Mouse (Mus musculus) kidney, postnatal 14 days (tissue): ENCODE measurements around the gene Isoc2a.
"Not testable (repeated sequence)": the region's sequence is repeated elsewhere in the genome, so short reads cannot be mapped to it uniquely, and the experiment has no call there.

Experiments used
- DNase-seq: peaks from one replicate; pipeline ENCODE4 v3.0.0; 2022; ENCODE audit warnings: mixed read lengths

Isoc2a gene

GRCm38 (mm10) chr7:4876753-4877221, at the start of gene Isoc2a:
Gene Isoc2a, plus strand, starts transcription at chr7:4877153.
- peak; percentile 94 for DNase-seq

GRCm38 (mm10) chr7:4830476-4830875, 46.5 kb upstream of the Isoc2a start:
- no peak for DNase-seq

- DNase-seq: peak; percentile 38
Observed at GRCm38 (mm10) chr7:4835631-4836327, 41.2 kb upstream of the Isoc2a start.

- peak; percentile 85 for DNase-seq
Observed at GRCm38 (mm10) chr7:4836351-4836792, 40.6 kb upstream of the Isoc2a start.

GRCm38 (mm10) chr7:4837639-4838038, 39.3 kb upstream of the Isoc2a start:
- no peak for DNase-seq

GRCm38 (mm10) chr7:4842077-4842476, 34.9 kb upstream of the Isoc2a start:
- no peak for DNase-seq

GRCm38 (mm10) chr7:4842634-4843131, 34.3 kb upstream of the Isoc2a start:
- DNase-seq: peak; percentile 22

- DNase-seq: no peak
Observed at GRCm38 (mm10) chr7:4843604-4844244, 33.2 kb upstream of the Isoc2a start.

GRCm38 (mm10) chr7:4844245-4844916, 32.6 kb upstream of the Isoc2a start, which contains the start of gene Shisa7:
Gene Shisa7, minus strand, starts transcription at chr7:4844696.
- DNase-seq: no peak

GRCm38 (mm10) chr7:4844917-4845309, 32.0 kb upstream of the Isoc2a start:
- DNase-seq: peak; percentile 84

- no peak for DNase-seq
Observed at GRCm38 (mm10) chr7:4849372-4849771, 27.6 kb upstream of the Isoc2a start.

- DNase-seq: no peak
Observed at GRCm38 (mm10) chr7:4850621-4851314, 26.2 kb upstream of the Isoc2a start.

GRCm38 (mm10) chr7:4851315-4851688, 25.7 kb upstream of the Isoc2a start:
- no peak for DNase-seq

GRCm38 (mm10) chr7:4853613-4854012, 23.3 kb upstream of the Isoc2a start:
- DNase-seq: no peak

- no peak for DNase-seq
Observed at GRCm38 (mm10) chr7:4856508-4856907, 20.4 kb upstream of the Isoc2a start.

- DNase-seq: no peak
Observed at GRCm38 (mm10) chr7:4857321-4857720, 19.6 kb upstream of the Isoc2a start.

- no peak for DNase-seq
Observed at GRCm38 (mm10) chr7:4859418-4859978, 17.5 kb upstream of the Isoc2a start.

GRCm38 (mm10) chr7:4860926-4861325, 16.0 kb upstream of the Isoc2a start:
- not testable (repeated sequence) for DNase-seq

- DNase-seq: peak; percentile 89
Observed at GRCm38 (mm10) chr7:4863041-4863440, 13.9 kb upstream of the Isoc2a start.

- no peak for DNase-seq
Observed at GRCm38 (mm10) chr7:4863541-4864080, 13.3 kb upstream of the Isoc2a start.

- no peak for DNase-seq
Observed at GRCm38 (mm10) chr7:4864130-4864845, 12.7 kb upstream of the Isoc2a start.

GRCm38 (mm10) chr7:4865090-4865489, 11.9 kb upstream of the Isoc2a start:
- DNase-seq: peak; percentile 56
